Mouse (Mus musculus) liver, embryonic 16.5 days (tissue): ENCODE results near the gene Thbs3. TPM values are rescaled to one million over a fixed set of nuclear protein-coding genes. Genes with fewer than 3 reads are reported as not detected.

ENCODE experiments used
- ATAC-seq: fragments of 200-750 bp; cut with Nextera tagmentation; 2 replicates; pipeline ENCODE4 v1.8.0; 2017; ENCODE audit warnings: low read depth, mild to moderate bottlenecking, moderate number of reproducible peaks, moderate library complexity
- H3K27ac ChIP-seq: fragments of 300-500 bp; sonication (generic); 2 replicates; pipeline ENCODE4 v1.5.1; 2014; ENCODE audit warnings: mild to moderate bottlenecking, low read length
- H3K27me3 ChIP-seq: fragments of 300-500 bp; sonication (generic); 2 replicates; pipeline ENCODE4 v1.6.1; 2014; ENCODE audit warnings: low read depth, low read length, mixed read lengths; ENCODE audit not compliant: control insufficient read depth, insufficient read depth
- H3K36me3 ChIP-seq: fragments of 300-500 bp; sonication (generic); 2 replicates; pipeline ENCODE4 v1.6.1; 2014; ENCODE audit warnings: mild to moderate bottlenecking; ENCODE audit not compliant: control insufficient read depth, insufficient read depth
- H3K4me1 ChIP-seq: fragments of 300-500 bp; sonication (generic); 2 replicates; pipeline ENCODE4 v1.6.1; 2014; ENCODE audit warnings: low read depth, low read length, mixed read lengths; ENCODE audit not compliant: control insufficient read depth
- H3K4me2 ChIP-seq: fragments of 300-500 bp; sonication (generic); 2 replicates; pipeline ENCODE4 v1.6.1; 2014; ENCODE audit warnings: low read depth, low read length, mixed read lengths
- H3K4me3 ChIP-seq: fragments of 300-500 bp; sonication (generic); 2 replicates; pipeline ENCODE4 v1.5.1; 2014; ENCODE audit warnings: low read depth, mild to moderate bottlenecking, low read length
- H3K9ac ChIP-seq: fragments of 300-500 bp; sonication (generic); 2 replicates; pipeline ENCODE4 v1.6.1; 2014; ENCODE audit warnings: low read depth, low read length
- H3K9me3 ChIP-seq: fragments of 300-500 bp; sonication (generic); replicated peaks from 2 replicates; pipeline ENCODE4 v1.6.1; 2016; ENCODE audit warnings: low read length; ENCODE audit not compliant: control insufficient read depth
- WGBS: fragments of 180-500 bp; shearing (Covaris S2); extraction: QIAGEN DNeasy Blood & Tissue Kit; methylation state at CpG from one replicate; pipeline ENCODE4 v1.1.7; 2014; ENCODE audit not compliant: insufficient replicate concordance; 5-methylcytosine and 5-hydroxymethylcytosine counted together
- polyA plus RNA-seq: library from polyadenylated mRNA; unstranded; fragments of >200 nt; fragmentation: Nextera tagmentation; extraction: Ambion mirVana; gene quantifications from 2 replicates; pipeline ENCODE4 v1.2.1, GENCODE M21; 2015

The Thbs3 gene
- polyA plus RNA-seq: 1.3 and 2.0 TPM in 2 replicates

GRCm38 (mm10) chr3:89214681-89215411, at the start of gene Thbs3:
Gene Thbs3 (plus strand): TSS chr3:89215180.
- WGBS: 3% methylated on average over 18 of the region's 19 CpGs
- peak within 1 kb of the TSS; percentile 55 for H3K27ac ChIP-seq
- H3K4me3 ChIP-seq: peak within 1 kb of the TSS; percentile 90
- ATAC-seq: no peak
- peaks cover 6% of the 10 kb centered on the region for H3K36me3 ChIP-seq
- peak within 1 kb of the TSS; percentile 85 for H3K4me2 ChIP-seq
- H3K27me3 ChIP-seq: peaks cover 7% of the 10 kb centered on the region; the same call in 1 of the 2 replicates
- H3K4me1 ChIP-seq: peaks cover 21% of the 10 kb centered on the region
- no peaks in the 10 kb centered on the region for H3K9me3 ChIP-seq
- H3K9ac ChIP-seq: peak within 1 kb of the TSS; percentile 68

DNA sequence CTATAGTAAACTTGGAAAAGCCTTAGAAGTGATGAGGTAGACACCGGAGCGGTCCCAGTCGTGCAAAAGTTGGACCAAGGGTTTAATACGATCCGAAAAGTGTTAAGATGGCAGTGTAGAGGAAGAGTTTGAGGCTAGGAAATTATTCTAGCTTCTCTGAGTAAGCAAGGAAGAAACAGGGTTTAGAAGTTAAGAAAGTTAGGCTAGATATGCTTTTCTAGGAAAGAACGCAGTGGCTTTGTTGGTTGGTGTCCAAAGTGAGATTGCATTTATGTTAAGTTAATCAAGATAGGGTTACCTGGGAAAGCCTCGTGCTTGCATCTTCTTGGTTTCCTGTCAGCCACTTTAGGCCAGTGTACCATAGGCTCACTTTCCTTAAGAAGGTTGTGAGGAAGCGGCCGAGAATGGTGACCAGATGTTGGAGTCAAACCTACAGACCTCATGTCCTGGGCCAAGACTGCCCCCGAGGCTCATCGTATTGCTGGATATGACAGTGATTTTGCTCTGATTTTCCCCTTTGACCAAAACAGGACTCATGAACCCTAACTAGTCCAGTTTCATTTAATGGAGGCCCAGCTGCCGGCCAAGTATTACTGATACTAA, 49.6 kb upstream of the Thbs3 start:
- peak overlapping the region; percentile 90 for H3K9ac ChIP-seq
- 15% methylated on average over 12 of the region's 12 CpGs for WGBS
- H3K27ac ChIP-seq: peak overlapping the region; percentile 93
- H3K4me3 ChIP-seq: peak overlapping the region; percentile 86
- ATAC-seq: no peak
- H3K4me1 ChIP-seq: peaks cover 22% of the 10 kb centered on the region
- H3K4me2 ChIP-seq: peak overlapping the region; percentile 86
- peaks cover 27% of the 10 kb centered on the region for H3K36me3 ChIP-seq
- no peaks in the 10 kb centered on the region for H3K27me3 ChIP-seq
- H3K9me3 ChIP-seq: no peaks in the 10 kb centered on the region

DNA sequence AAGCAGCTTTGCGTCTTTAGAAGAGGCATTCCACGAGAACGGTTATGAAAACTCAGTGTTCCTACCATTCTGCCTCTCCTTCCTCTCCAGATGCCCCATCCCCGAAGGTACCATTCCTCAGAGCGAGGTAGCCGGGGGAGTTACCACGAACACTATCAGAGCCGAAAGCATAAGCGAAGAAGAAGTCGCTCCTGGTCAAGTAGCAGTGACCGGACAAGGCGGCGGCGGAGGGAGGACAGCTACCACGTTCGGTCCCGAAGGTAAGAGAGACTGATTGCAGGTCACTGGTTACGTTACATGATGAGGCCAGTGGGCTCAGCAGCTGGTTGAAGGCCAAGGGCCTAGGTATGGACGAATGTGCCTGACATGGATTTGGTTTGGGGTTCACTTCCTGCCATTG, 48.0 kb upstream of the Thbs3 start:
- Histone ChIP-seq H3K9ac (no peak overlapping the region), H3K27ac (no peak overlapping the region), H3K9me3 (no peaks in the 10 kb centered on the region), H3K4me1 (peaks cover 21% of the 10 kb centered on the region), H3K27me3 (no peaks in the 10 kb centered on the region), H3K4me2 (no peak overlapping the region), H3K36me3 (peaks cover 39% of the 10 kb centered on the region), H3K4me3 (no peak overlapping the region)
- ATAC-seq: no peak
- WGBS: 93% methylated on average over 19 of the region's 19 CpGs

DNA sequence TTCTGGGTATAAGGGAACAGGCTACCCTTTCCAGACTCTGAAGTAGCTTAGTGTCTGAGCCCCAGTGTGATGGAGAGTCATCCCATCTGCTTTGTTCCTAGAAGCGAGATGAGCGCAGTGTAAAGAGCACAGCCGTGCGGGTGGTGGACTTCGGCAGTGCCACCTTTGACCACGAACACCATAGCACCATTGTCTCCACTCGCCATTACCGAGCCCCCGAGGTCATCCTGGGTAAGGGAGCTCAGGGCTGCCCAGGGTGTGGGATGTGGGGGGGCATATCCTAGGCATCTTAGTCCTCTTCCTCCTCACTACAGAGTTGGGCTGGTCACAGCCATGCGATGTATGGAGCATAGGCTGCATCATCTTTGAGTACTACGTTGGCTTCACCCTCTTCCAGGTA, 40.1 kb upstream of the Thbs3 start:
- Histone ChIP-seq H3K9me3 (no peaks in the 10 kb centered on the region), H3K4me2 (no peak overlapping the region), H3K4me3 (no peak overlapping the region), H3K4me1 (peaks cover 14% of the 10 kb centered on the region), H3K9ac (no peak overlapping the region), H3K27me3 (no peaks in the 10 kb centered on the region), H3K36me3 (peaks cover 61% of the 10 kb centered on the region), H3K27ac (no peak overlapping the region)
- ATAC-seq: no peak
- 91% methylated on average over 11 of the region's 11 CpGs for WGBS

- H3K36me3 ChIP-seq: peaks cover 57% of the 10 kb centered on the region
- no peak for ATAC-seq
These were observed 39.4 kb upstream of the Thbs3 start for GRCm38 (mm10) chr3:89175544-89175943.

DNA sequence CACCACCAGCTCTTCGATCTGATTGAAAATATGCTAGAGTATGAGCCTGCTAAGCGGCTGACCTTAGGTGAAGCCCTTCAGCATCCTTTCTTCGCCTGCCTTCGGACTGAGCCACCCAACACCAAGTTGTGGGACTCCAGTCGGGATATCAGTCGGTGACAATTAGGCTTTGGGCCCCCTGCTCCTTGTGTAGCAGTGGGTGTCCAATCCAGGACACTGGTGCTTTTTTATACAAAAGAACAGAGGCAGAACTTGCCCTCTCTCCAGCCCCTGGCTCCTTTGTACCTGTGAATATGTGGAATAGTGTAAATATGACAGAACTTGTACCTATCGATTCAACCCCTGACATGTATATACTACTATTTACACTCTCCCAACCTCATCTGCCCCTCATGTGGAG, 38.6 kb upstream of the Thbs3 start:
- no peak for ATAC-seq

More at GRCm38 (mm10) chr3:89175544-89175943, 39.4 kb upstream of the Thbs3 start:
- Histone ChIP-seq H3K9ac (no peak overlapping the region), H3K4me2 (no peak overlapping the region), H3K4me3 (no peak overlapping the region), H3K27ac (no peak overlapping the region), H3K9me3 (no peaks in the 10 kb centered on the region), H3K4me1 (peaks cover 14% of the 10 kb centered on the region), H3K27me3 (no peaks in the 10 kb centered on the region)
- 82% methylated on average over 10 of the region's 10 CpGs for WGBS

GRCm38 (mm10) chr3:89177242-89178106, 37.5 kb upstream of the Thbs3 start, which contains the start of gene Scamp3:
Gene Scamp3 (plus strand): TSS chr3:89177473.
- peak within 1 kb of the TSS; percentile 87 for H3K4me2 ChIP-seq
- peaks cover 19% of the 10 kb centered on the region for H3K4me1 ChIP-seq
- peak within 1 kb of the TSS; percentile 82 for H3K4me3 ChIP-seq
- no peaks in the 10 kb centered on the region for H3K27me3 ChIP-seq
- peak within 1 kb of the TSS; percentile 47 for H3K27ac ChIP-seq
- H3K9me3 ChIP-seq: no peaks in the 10 kb centered on the region
- H3K36me3 ChIP-seq: peaks cover 46% of the 10 kb centered on the region
- peak; percentile 95 for ATAC-seq
- H3K9ac ChIP-seq: peak within 1 kb of the TSS; percentile 72
- WGBS: under 1% methylated on average over 43 of the region's 43 CpGs

More for the DNA sequence above, 38.6 kb upstream of the Thbs3 start:
- Histone ChIP-seq H3K27me3 (no peaks in the 10 kb centered on the region), H3K9ac (no peak overlapping the region), H3K4me3 (no peak overlapping the region), H3K9me3 (no peaks in the 10 kb centered on the region), H3K36me3 (peaks cover 53% of the 10 kb centered on the region), H3K4me2 (no peak overlapping the region; the same call in 1 of the 2 replicates), H3K27ac (no peak overlapping the region), H3K4me1 (peaks cover 14% of the 10 kb centered on the region)
- WGBS: 83% methylated on average over 7 of the region's 7 CpGs

DNA sequence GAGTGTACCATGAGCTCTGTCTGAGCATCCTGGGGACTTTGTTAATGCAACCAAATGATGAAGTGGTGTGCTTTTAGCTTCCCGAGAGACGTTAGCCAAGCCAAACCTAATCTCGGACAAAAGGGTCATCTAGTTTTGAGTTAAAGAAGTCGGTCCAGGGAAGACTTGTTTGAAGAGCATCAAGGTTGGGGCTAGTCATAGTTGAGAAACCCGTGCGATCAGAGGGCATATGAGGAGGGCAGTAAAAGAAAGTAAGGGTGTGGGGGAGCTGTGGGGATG, 36.9 kb upstream of the Thbs3 start:
- peak overlapping the region; percentile 82 for H3K4me3 ChIP-seq
- H3K4me2 ChIP-seq: peak overlapping the region; percentile 87
- H3K4me1 ChIP-seq: peaks cover 25% of the 10 kb centered on the region
- peaks cover 42% of the 10 kb centered on the region for H3K36me3 ChIP-seq
- H3K27ac ChIP-seq: peak overlapping the region; percentile 47
- no peak for ATAC-seq
- no peaks in the 10 kb centered on the region for H3K27me3 ChIP-seq
- WGBS: 3% methylated on average over 6 of the region's 6 CpGs
- H3K9me3 ChIP-seq: no peaks in the 10 kb centered on the region
- H3K9ac ChIP-seq: peak overlapping the region; percentile 72
